Comparison of ENCODE assay signal across 8 mouse cellular contexts in genomic region chr5:65762686-65763085, GRCm38 (mm10). TPM values are rescaled to one million over a fixed set of nuclear protein-coding genes. Genes with fewer than 3 reads are reported as not detected.
DNase-seq lines count a peak whose midpoint lies in the region; ATAC-seq and TF ChIP-seq lines count a peak whose summit lies in the region.

No protein-coding gene starts in this region.

- H3K9ac ChIP-seq in embryonic facial prominence, embryonic 11.5 days (replicated peaks; ENCODE audit: low read length), result peak overlapping the region; percentile 95
- H3K9ac ChIP-seq in intestine, embryonic 14.5 days (ENCODE audit: low read length), result peak overlapping the region; percentile 100
- peak overlapping the region; percentile 99 for H3K9ac ChIP-seq in neural tube, embryonic 12.5 days

- H3K27ac ChIP-seq in embryonic facial prominence, embryonic 11.5 days (replicated peaks; ENCODE audit: low read depth, low read length), result peak overlapping the region; percentile 100
- peak overlapping the region; percentile 100 for H3K27ac ChIP-seq in intestine, embryonic 14.5 days (ENCODE audit: low read depth)
- H3K27ac ChIP-seq in neural tube, embryonic 12.5 days, result peak overlapping the region; percentile 100

- DNase-seq in lung, adult 2 months, result no peak
- no peak for DNase-seq in lung, postnatal 25 days (ENCODE audit: low spot score)
- no peak for DNase-seq in embryonic facial prominence, embryonic 11.5 days (ENCODE audit: low spot score)
- DNase-seq in intestine, embryonic 14.5 days (ENCODE audit: low spot score), result no peak
- no peak for DNase-seq in urinary bladder, adult 18-20 months (ENCODE audit: low spot score in 2 of 2)
- DNase-seq in spleen, postnatal 10 days (ENCODE audit: low spot score in 2 of 2), result no peak

- peaks cover 5% of the 10 kb centered on the region for H3K4me1 ChIP-seq in lung, adult 2 months (ENCODE audit: control insufficient read depth, insufficient read depth, low read length)
- H3K4me1 ChIP-seq in embryonic facial prominence, embryonic 11.5 days (ENCODE audit: control insufficient read depth, insufficient read depth, low read length), result no peaks in the 10 kb centered on the region
- peaks cover 11% of the 10 kb centered on the region for H3K4me1 ChIP-seq in intestine, embryonic 14.5 days (replicated peaks; ENCODE audit: control insufficient read depth, insufficient read depth, low read length)
- peaks cover 4% of the 10 kb centered on the region; the same call in 1 of the 2 replicates for H3K4me1 ChIP-seq in neural tube, embryonic 12.5 days

- H3K27me3 ChIP-seq in embryonic facial prominence, embryonic 11.5 days (ENCODE audit: control insufficient read depth, insufficient read depth, low read length), result no peaks in the 10 kb centered on the region
- no peaks in the 10 kb centered on the region for H3K27me3 ChIP-seq in intestine, embryonic 14.5 days (replicated peaks; ENCODE audit: control insufficient read depth, insufficient read depth, low read length)
- no peaks in the 10 kb centered on the region for H3K27me3 ChIP-seq in neural tube, embryonic 12.5 days (replicated peaks)

- no peak for TF ChIP-seq CTCF in lung, adult 2 months (IDR thresholded peaks at IDR 0.05; ENCODE audit: insufficient read depth, low read length)

- H3K4me3 ChIP-seq in lung, adult 2 months (replicated peaks; ENCODE audit: extremely low read depth, low read depth, low read length), result peak overlapping the region; percentile 97
- H3K4me3 ChIP-seq in embryonic facial prominence, embryonic 11.5 days (ENCODE audit: low read depth, low read length), result peak overlapping the region; percentile 68
- peak overlapping the region; percentile 86 for H3K4me3 ChIP-seq in intestine, embryonic 14.5 days (ENCODE audit: low read depth, low read length)
- peak overlapping the region; percentile 90 for H3K4me3 ChIP-seq in neural tube, embryonic 12.5 days

- no peak for ATAC-seq in embryonic facial prominence, embryonic 11.5 days (replicated peaks; ENCODE audit: insufficient number of reproducible peaks, low FRiP score, low TSS enrichment, low read depth)
- ATAC-seq in intestine, embryonic 14.5 days (replicated peaks; ENCODE audit: low FRiP score, low TSS enrichment, low read depth), result no peak
- ATAC-seq in neural tube, embryonic 12.5 days (ENCODE audit: low FRiP score, low read depth), result no peak
- ATAC-seq in cerebellum, adult (ENCODE audit: insufficient number of reproducible peaks, low FRiP score, low TSS enrichment), result no peak

- no peaks in the 10 kb centered on the region for H3K9me3 ChIP-seq in embryonic facial prominence, embryonic 11.5 days (replicated peaks; ENCODE audit: control insufficient read depth, low read length)
- no peaks in the 10 kb centered on the region for H3K9me3 ChIP-seq in intestine, embryonic 14.5 days (ENCODE audit: control insufficient read depth, low read length)
- no peaks in the 10 kb centered on the region for H3K9me3 ChIP-seq in neural tube, embryonic 12.5 days

- peak overlapping the region; percentile 74 for H3K4me2 ChIP-seq in embryonic facial prominence, embryonic 11.5 days (ENCODE audit: low read depth, low read length)
- peak overlapping the region; percentile 51 for H3K4me2 ChIP-seq in intestine, embryonic 14.5 days (ENCODE audit: low read length)
- peak overlapping the region; percentile 82 for H3K4me2 ChIP-seq in neural tube, embryonic 12.5 days (replicated peaks)

- TF ChIP-seq POLR2A in lung, adult 2 months (IDR thresholded peaks at IDR 0.05; ENCODE audit: borderline replicate concordance, extremely low read depth, low read depth, low read length), result no peak

- under 1% methylated on average over 3 of the region's 3 CpGs for WGBS in lung, adult 2 months
- WGBS in embryonic facial prominence, embryonic 11.5 days, result 2% methylated on average over 3 of the region's 3 CpGs
- WGBS in intestine, embryonic 14.5 days, result 0% methylated on average over 3 of the region's 3 CpGs
- WGBS in neural tube, embryonic 12.5 days, result 0% methylated on average over 3 of the region's 3 CpGs

- H3K36me3 ChIP-seq in embryonic facial prominence, embryonic 11.5 days (replicated peaks; ENCODE audit: control insufficient read depth, insufficient read depth, low read depth, low read length), result no peaks in the 10 kb centered on the region; the same call in 1 of the 2 replicates
- no peaks in the 10 kb centered on the region; the same call in 1 of the 2 replicates for H3K36me3 ChIP-seq in intestine, embryonic 14.5 days (ENCODE audit: control insufficient read depth, insufficient read depth, low read length)
- no peaks in the 10 kb centered on the region for H3K36me3 ChIP-seq in neural tube, embryonic 12.5 days

RNA-seq across cellular contexts. Expression of gene N4bp2, which starts 0.6 kb away (rescaled TPM):
- 3.6 and 3.7 TPM in 2 replicates for polyA plus RNA-seq in lung, adult 2 months (2012; rRNA removed)
- 45.4 and 50.7 TPM in 2 replicates for polyA plus RNA-seq in embryonic facial prominence, embryonic 11.5 days (2014; fragmentation: Nextera tagmentation; extraction: Ambion mirVana)
- 41.0 and 43.4 TPM in 2 replicates for polyA plus RNA-seq in intestine, embryonic 14.5 days (2014; fragmentation: Nextera tagmentation; extraction: Ambion mirVana)
- polyA plus RNA-seq in neural tube, embryonic 12.5 days (2016; fragmentation: Nextera tagmentation; extraction: Ambion mirVana), result 24.0 and 26.5 TPM in 2 replicates
